Mouse (Mus musculus) limb, embryonic 11.5 days (tissue): ENCODE data around the gene Cdkn2d. TPM values are rescaled to one million over a fixed set of nuclear protein-coding genes. Genes with fewer than 3 reads are reported as not detected.

Source experiments
- ATAC-seq: fragments of 200-750 bp; cut with Nextera tagmentation; 2 replicates; pipeline ENCODE4 v1.8.0; 2017; ENCODE audit warnings: low read depth; ENCODE audit not compliant: insufficient number of reproducible peaks, low FRiP score, low TSS enrichment
- DNase-seq: peaks from one replicate; pipeline ENCODE4 v3.0.0-alpha.2; 2015; ENCODE audit warnings: low spot score
- H3K27ac ChIP-seq: fragments of 300-500 bp; sonication (generic); replicated peaks from 2 replicates; pipeline ENCODE4 v1.5.1; 2014; ENCODE audit warnings: low read depth, mild to moderate bottlenecking, low read length
- H3K27me3 ChIP-seq: fragments of 300-500 bp; sonication (generic); 2 replicates; pipeline ENCODE4 v1.6.1; 2014; ENCODE audit warnings: mild to moderate bottlenecking, low read length, mixed read lengths; ENCODE audit not compliant: control insufficient read depth, insufficient read depth
- H3K36me3 ChIP-seq: fragments of 300-500 bp; sonication (generic); 2 replicates; pipeline ENCODE4 v1.6.1; 2014; ENCODE audit warnings: mild to moderate bottlenecking, low read length, moderate library complexity, mixed read lengths; ENCODE audit not compliant: control insufficient read depth, insufficient read depth
- H3K4me1 ChIP-seq: fragments of 300-500 bp; sonication (generic); 2 replicates; pipeline ENCODE4 v1.6.1; 2014; ENCODE audit warnings: low read length, mixed read lengths; ENCODE audit not compliant: control insufficient read depth, insufficient read depth
- H3K4me2 ChIP-seq: fragments of 300-500 bp; sonication (generic); 2 replicates; pipeline ENCODE4 v1.6.1; 2014; ENCODE audit warnings: low read depth, mild to moderate bottlenecking, moderate library complexity; ENCODE audit not compliant: severe bottlenecking
- H3K4me3 ChIP-seq: fragments of 300-500 bp; sonication (generic); 2 replicates; pipeline ENCODE4 v1.5.1; 2014; ENCODE audit warnings: low read depth, low read length
- H3K9ac ChIP-seq: fragments of 300-500 bp; sonication (generic); 2 replicates; pipeline ENCODE4 v1.6.1; 2014; ENCODE audit warnings: mild to moderate bottlenecking, low read length
- H3K9me3 ChIP-seq: fragments of 300-500 bp; sonication (generic); 2 replicates; pipeline ENCODE4 v1.6.1; 2016; ENCODE audit warnings: low read length; ENCODE audit not compliant: control insufficient read depth
- WGBS: fragments of 180-500 bp; shearing (Covaris S2); extraction: QIAGEN DNeasy Blood & Tissue Kit; methylation state at CpG from one replicate; pipeline ENCODE4 v1.1.7; 2014; 5-methylcytosine and 5-hydroxymethylcytosine counted together
- polyA plus RNA-seq: library from polyadenylated mRNA; unstranded; fragments of >200 nt; fragmentation: Nextera tagmentation; extraction: Ambion mirVana; gene quantifications from 2 replicates; pipeline ENCODE4 v1.2.1, GENCODE M21; 2014

Gene Cdkn2d
- polyA plus RNA-seq, 1 experiment from 2014 or later, result 42.7 TPM

DNA sequence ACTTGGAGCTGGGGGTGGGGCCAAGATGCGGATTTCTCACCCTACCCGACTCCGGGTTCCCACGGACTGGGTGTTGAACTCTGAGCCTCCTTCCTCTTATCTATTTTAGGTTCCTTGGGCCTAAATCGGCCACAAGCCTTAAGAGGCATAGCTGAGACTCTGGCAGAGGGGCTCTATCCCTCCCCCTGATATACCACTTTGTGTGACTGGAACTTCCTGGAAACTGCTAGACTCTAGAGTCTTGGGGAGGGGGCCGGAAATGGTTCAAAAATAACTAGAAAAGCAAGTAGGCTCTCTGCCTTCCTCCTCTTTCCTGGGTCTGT, 30.3 kb upstream of the Cdkn2d start:
- no peak overlapping the region for H3K27ac ChIP-seq
- no peak for ATAC-seq

GRCm38 (mm10) chr9:21320619-21321512, 29.7 kb upstream of the Cdkn2d start, which contains the start of gene Slc44a2:
Slc44a2 (plus strand) TSS chr9:21320698.
- peak; percentile 93 for ATAC-seq
- H3K4me2 ChIP-seq, result peak within 1 kb of the TSS; percentile 61
- H3K4me3 ChIP-seq, result peak within 1 kb of the TSS; percentile 76
- H3K36me3 ChIP-seq, result no peaks in the 10 kb centered on the region
- no peaks in the 10 kb centered on the region for H3K27me3 ChIP-seq
- H3K27ac ChIP-seq, result no peak within 1 kb of the TSS
- H3K4me1 ChIP-seq, result peaks cover 10% of the 10 kb centered on the region
- DNase-seq, result peak; percentile 95
- H3K9ac ChIP-seq, result peak within 1 kb of the TSS; percentile 76
- WGBS, result 1% methylated on average over 52 of the region's 52 CpGs
- H3K9me3 ChIP-seq, result no peaks in the 10 kb centered on the region

More for the DNA sequence above, 30.3 kb upstream of the Cdkn2d start:
- DNase-seq, result no peak
- 14% methylated on average over 6 of the region's 6 CpGs for WGBS
- H3K9me3 ChIP-seq, result no peaks in the 10 kb centered on the region
- peak overlapping the region; percentile 61 for H3K4me2 ChIP-seq
- H3K36me3 ChIP-seq, result no peaks in the 10 kb centered on the region
- peak overlapping the region; percentile 76 for H3K9ac ChIP-seq
- H3K4me1 ChIP-seq, result peaks cover 10% of the 10 kb centered on the region
- peak overlapping the region; percentile 76 for H3K4me3 ChIP-seq
- H3K27me3 ChIP-seq, result no peaks in the 10 kb centered on the region

GRCm38 (mm10) chr9:21320280-21320618, 29.0 kb upstream of the Cdkn2d start:
- no peak overlapping the region for H3K9ac ChIP-seq
- H3K4me2 ChIP-seq, result peak overlapping the region; percentile 61
- 36% methylated on average over 4 of the region's 4 CpGs for WGBS
- peak overlapping the region; percentile 76 for H3K4me3 ChIP-seq
- peaks cover 10% of the 10 kb centered on the region for H3K4me1 ChIP-seq
- peak; percentile 23; the same call in 1 of the 2 replicates for ATAC-seq
- H3K27ac ChIP-seq, result no peak overlapping the region
- H3K9me3 ChIP-seq, result no peaks in the 10 kb centered on the region
- H3K27me3 ChIP-seq, result no peaks in the 10 kb centered on the region
- H3K36me3 ChIP-seq, result no peaks in the 10 kb centered on the region
- no peak for DNase-seq

GRCm38 (mm10) chr9:21319503-21319902, 28.3 kb upstream of the Cdkn2d start:
- Histone ChIP-seq H3K36me3 (no peaks in the 10 kb centered on the region), H3K27ac (no peak overlapping the region), H3K4me1 (peaks cover 10% of the 10 kb centered on the region), H3K27me3 (no peaks in the 10 kb centered on the region), H3K9me3 (no peaks in the 10 kb centered on the region), H3K4me3 (no peak overlapping the region), H3K4me2 (no peak overlapping the region), H3K9ac (no peak overlapping the region)
- DNase-seq, result no peak
- 91% methylated on average over 4 of the region's 4 CpGs for WGBS
- ATAC-seq, result no peak

DNA sequence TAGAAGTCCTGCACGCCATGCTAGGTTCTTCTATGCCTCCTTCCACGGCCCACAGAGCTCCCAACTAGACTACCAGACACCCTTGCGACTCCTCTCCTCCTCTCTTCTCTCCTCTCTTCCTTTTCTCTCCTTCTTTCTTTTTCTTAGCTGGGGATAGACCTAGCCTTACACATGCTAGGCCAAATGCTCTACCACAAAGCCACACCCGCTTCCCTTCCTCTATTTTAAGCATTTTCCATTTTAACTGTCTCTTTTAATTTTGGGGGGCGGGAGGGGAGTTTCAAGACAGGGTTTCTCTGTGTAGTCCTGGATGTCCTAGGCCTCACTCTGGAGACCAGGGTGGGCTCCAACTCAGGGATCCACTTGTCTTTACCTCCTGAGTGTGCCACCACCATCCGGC, 27.6 kb upstream of the Cdkn2d start:
- H3K4me2 ChIP-seq, result no peak overlapping the region
- no peak for ATAC-seq
- H3K9ac ChIP-seq, result no peak overlapping the region
- 88% methylated on average over 6 of the region's 6 CpGs for WGBS
- H3K36me3 ChIP-seq, result no peaks in the 10 kb centered on the region
- H3K4me1 ChIP-seq, result peaks cover 10% of the 10 kb centered on the region
- no peak overlapping the region for H3K4me3 ChIP-seq
- H3K27ac ChIP-seq, result no peak overlapping the region
- DNase-seq, result no peak
- H3K27me3 ChIP-seq, result no peaks in the 10 kb centered on the region
- no peaks in the 10 kb centered on the region for H3K9me3 ChIP-seq

DNA sequence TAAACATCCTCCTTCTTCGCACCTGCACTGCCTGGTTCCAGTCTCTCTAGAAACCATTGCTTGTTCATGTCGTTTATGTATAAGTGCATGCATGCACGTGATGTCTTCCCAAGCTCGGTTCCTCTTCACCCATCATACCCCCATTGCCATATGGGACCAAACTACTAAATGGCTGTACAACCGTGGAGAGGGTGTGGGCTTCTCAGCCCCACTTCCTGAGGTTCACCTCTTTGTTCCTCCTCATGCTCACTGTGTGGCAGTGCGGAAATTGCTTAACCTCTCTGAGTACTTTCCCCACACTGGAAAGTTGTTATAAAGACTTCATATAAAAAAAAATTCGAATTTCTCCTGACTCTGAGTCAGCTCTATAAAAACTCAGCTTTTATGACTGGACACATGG, 25.5 kb upstream of the Cdkn2d start:
- Histone ChIP-seq H3K4me3 (no peak overlapping the region), H3K9me3 (no peaks in the 10 kb centered on the region), H3K4me2 (no peak overlapping the region), H3K27me3 (peaks cover 12% of the 10 kb centered on the region), H3K27ac (no peak overlapping the region), H3K4me1 (peaks cover 6% of the 10 kb centered on the region), H3K9ac (no peak overlapping the region), H3K36me3 (no peaks in the 10 kb centered on the region)
- WGBS, result 79% methylated on average over 7 of the region's 7 CpGs
- DNase-seq (no peak), ATAC-seq (no peak)

- Histone ChIP-seq H3K4me2 (no peak overlapping the region), H3K9ac (no peak overlapping the region), H3K4me3 (no peak overlapping the region), H3K4me1 (no peaks in the 10 kb centered on the region), H3K27ac (no peak overlapping the region), H3K27me3 (peaks cover 18% of the 10 kb centered on the region), H3K36me3 (no peaks in the 10 kb centered on the region), H3K9me3 (no peaks in the 10 kb centered on the region)
- DNase-seq, result no peak
- ATAC-seq, result no peak
- WGBS, result 66% methylated on average over 5 of the region's 5 CpGs
These were observed 24.2 kb upstream of the Cdkn2d start for GRCm38 (mm10) chr9:21315421-21315820.

DNA sequence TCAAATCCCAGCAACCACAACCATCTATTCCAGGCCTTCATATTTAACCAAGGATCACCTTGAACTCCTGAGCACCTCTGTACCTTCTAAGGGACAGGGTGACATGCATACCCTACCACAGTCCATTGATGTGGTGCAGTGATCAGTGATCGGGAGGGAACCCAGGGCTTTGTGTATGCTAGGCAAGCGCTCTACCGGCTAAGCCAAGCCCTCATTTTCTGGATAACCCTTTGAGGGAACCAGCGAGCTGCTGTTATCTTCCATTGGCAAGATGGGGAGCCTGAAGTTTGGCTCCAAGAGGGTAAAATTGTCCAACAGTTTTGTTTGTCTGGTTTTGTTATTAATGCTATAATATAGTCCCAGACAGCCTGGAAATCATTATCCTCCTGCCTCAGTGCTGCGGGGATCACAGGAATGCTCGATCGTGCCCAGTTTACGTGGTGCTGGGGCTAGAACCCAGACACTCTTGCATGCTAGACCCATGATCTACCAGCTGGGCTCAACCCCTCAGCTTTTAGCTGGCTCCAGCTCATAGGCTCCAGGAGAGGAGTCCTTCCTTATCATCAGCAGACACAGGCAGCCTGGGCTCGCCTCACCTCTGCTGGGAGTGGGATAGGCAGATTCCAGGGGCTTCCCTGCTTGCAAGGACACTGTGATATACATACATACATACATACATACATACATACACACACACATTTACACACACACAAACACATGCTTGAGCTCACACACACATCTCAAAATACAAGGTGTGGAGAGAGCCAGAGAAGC, 23.3 kb upstream of the Cdkn2d start:
- H3K4me2 ChIP-seq, result no peak overlapping the region
- ATAC-seq (no peak), DNase-seq (no peak)
- H3K27me3 ChIP-seq, result peaks cover 18% of the 10 kb centered on the region
- WGBS, result 85% methylated on average over 9 of the region's 9 CpGs
- no peaks in the 10 kb centered on the region for H3K36me3 ChIP-seq
- H3K27ac ChIP-seq, result no peak overlapping the region
- H3K4me3 ChIP-seq, result no peak overlapping the region
- no peak overlapping the region for H3K9ac ChIP-seq
- no peaks in the 10 kb centered on the region for H3K9me3 ChIP-seq
- no peaks in the 10 kb centered on the region for H3K4me1 ChIP-seq
